Mouse (Mus musculus) hindbrain, embryonic 11.5 days (tissue): ENCODE results near the gene Ccdc170. TPM values are rescaled to one million over a fixed set of nuclear protein-coding genes. Genes with fewer than 3 reads are reported as not detected.
A peak's percentile ranks its signal among the peaks of the same experiment; 100 is the strongest.

Experiments
- ATAC-seq: fragments of 200-750 bp; cut with Nextera tagmentation; 2 replicates; pipeline ENCODE4 v1.8.0; 2017; ENCODE audit warnings: mild to moderate bottlenecking, moderate TSS enrichment, moderate library complexity; ENCODE audit not compliant: low FRiP score
- DNase-seq: peaks from one replicate; pipeline ENCODE4 v3.0.0-alpha.2; 2015; ENCODE audit warnings: low spot score
- H3K27ac ChIP-seq: fragments of 300-500 bp; sonication (generic); 2 replicates; pipeline ENCODE4 v1.5.1; 2014; ENCODE audit warnings: mild to moderate bottlenecking, low read depth, low read length
- H3K27me3 ChIP-seq: fragments of 300-500 bp; sonication (generic); 2 replicates; pipeline ENCODE4 v1.6.1; 2014; ENCODE audit warnings: mild to moderate bottlenecking, low read length, moderate library complexity, mixed read lengths; ENCODE audit not compliant: control insufficient read depth, insufficient read depth
- H3K36me3 ChIP-seq: fragments of 300-500 bp; sonication (generic); 2 replicates; pipeline ENCODE4 v1.6.1; 2014; ENCODE audit warnings: mild to moderate bottlenecking, low read length, moderate library complexity, mixed read lengths; ENCODE audit not compliant: control insufficient read depth, insufficient read depth
- H3K4me1 ChIP-seq: fragments of 300-500 bp; sonication (generic); replicated peaks from 2 replicates; pipeline ENCODE4 v1.6.1; 2014; ENCODE audit warnings: low read length, mixed read lengths; ENCODE audit not compliant: control insufficient read depth, insufficient read depth
- H3K4me2 ChIP-seq: fragments of 300-500 bp; sonication (generic); replicated peaks from 2 replicates; pipeline ENCODE4 v1.6.1; 2014; ENCODE audit warnings: mild to moderate bottlenecking, low read depth, low read length
- H3K4me3 ChIP-seq: fragments of 300-500 bp; sonication (generic); 2 replicates; pipeline ENCODE4 v1.5.1; 2014; ENCODE audit warnings: low read depth, low read length
- H3K9ac ChIP-seq: fragments of 300-500 bp; sonication (generic); 2 replicates; pipeline ENCODE4 v1.6.1; 2014; ENCODE audit warnings: low read depth, low read length
- H3K9me3 ChIP-seq: fragments of 300-500 bp; sonication (generic); 2 replicates; pipeline ENCODE4 v1.6.1; 2016; ENCODE audit warnings: low read length; ENCODE audit not compliant: control insufficient read depth
- WGBS: fragments of 180-500 bp; shearing (Covaris S2); extraction: QIAGEN DNeasy Blood & Tissue Kit; methylation state at CpG from one replicate; pipeline ENCODE4 v1.1.7; 2014; 5-methylcytosine and 5-hydroxymethylcytosine counted together
- polyA plus RNA-seq: library from polyadenylated mRNA; unstranded; fragments of >200 nt; fragmentation: Nextera tagmentation; extraction: Ambion mirVana; gene quantifications from 2 replicates; pipeline ENCODE4 v1.2.1, GENCODE M21; 2014

Ccdc170 gene
- polyA plus RNA-seq, 1 experiment from 2014 or later = 0.40 TPM

- no peak overlapping the region for H3K27ac ChIP-seq
- no peak overlapping the region for H3K4me2 ChIP-seq
- no peak overlapping the region for H3K4me3 ChIP-seq
- WGBS = 78% methylated on average over 9 of the region's 9 CpGs
- no peak for DNase-seq
- H3K9ac ChIP-seq = no peak overlapping the region
- no peaks in the 10 kb centered on the region for H3K27me3 ChIP-seq
- no peaks in the 10 kb centered on the region for H3K36me3 ChIP-seq
- H3K4me1 ChIP-seq = no peaks in the 10 kb centered on the region
- H3K9me3 ChIP-seq = no peaks in the 10 kb centered on the region
- no peak for ATAC-seq
Observed at GRCm38 (mm10) chr10:4530638-4531235, 48.4 kb downstream of the Ccdc170 start.

- H3K9ac ChIP-seq = no peak overlapping the region
Observed at GRCm38 (mm10) chr10:4531933-4532332, 49.6 kb downstream of the Ccdc170 start.

DNA sequence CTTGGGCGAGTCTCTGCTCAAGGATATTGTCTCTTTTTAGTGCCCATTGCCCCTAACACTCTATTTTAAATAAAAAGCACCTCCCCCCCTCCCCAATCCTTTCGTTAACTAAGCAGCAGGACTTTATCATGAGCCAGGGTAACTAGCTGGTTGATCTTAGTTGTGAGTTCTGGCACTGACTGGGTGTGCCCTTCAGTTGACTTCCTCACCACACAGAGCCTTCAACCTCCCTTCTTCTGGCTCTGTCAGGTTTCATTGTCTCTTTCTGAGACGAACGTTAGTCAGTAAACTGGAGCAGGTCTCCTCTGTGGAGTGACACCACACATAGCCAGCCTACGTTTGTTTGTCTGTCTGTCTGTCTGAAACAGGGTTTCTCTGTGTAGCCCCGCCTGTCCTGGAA, 50.4 kb downstream of the Ccdc170 start:
- Histone ChIP-seq H3K27ac (no peak overlapping the region), H3K4me1 (no peaks in the 10 kb centered on the region), H3K36me3 (no peaks in the 10 kb centered on the region), H3K9ac (no peak overlapping the region), H3K9me3 (no peaks in the 10 kb centered on the region), H3K4me2 (no peak overlapping the region), H3K27me3 (no peaks in the 10 kb centered on the region), H3K4me3 (no peak overlapping the region)
- no peak for DNase-seq
- ATAC-seq = no peak
- WGBS = 75% methylated on average over 6 of the region's 6 CpGs

More at GRCm38 (mm10) chr10:4531933-4532332, 49.6 kb downstream of the Ccdc170 start:
- ATAC-seq = no peak
- Histone ChIP-seq H3K4me2 (no peak overlapping the region), H3K4me1 (no peaks in the 10 kb centered on the region), H3K9me3 (no peaks in the 10 kb centered on the region), H3K27me3 (no peaks in the 10 kb centered on the region), H3K36me3 (no peaks in the 10 kb centered on the region), H3K27ac (no peak overlapping the region), H3K4me3 (no peak overlapping the region)
- WGBS = 75% methylated on average over 6 of the region's 6 CpGs
- DNase-seq = no peak

- H3K9ac ChIP-seq = no peak overlapping the region
- no peak for ATAC-seq
- H3K9me3 ChIP-seq = no peaks in the 10 kb centered on the region
- WGBS = 85% methylated on average over 11 of the region's 11 CpGs
- no peaks in the 10 kb centered on the region for H3K27me3 ChIP-seq
- no peak overlapping the region for H3K4me2 ChIP-seq
- H3K4me1 ChIP-seq = no peaks in the 10 kb centered on the region
- H3K36me3 ChIP-seq = no peaks in the 10 kb centered on the region
- no peak overlapping the region for H3K4me3 ChIP-seq
- no peak overlapping the region for H3K27ac ChIP-seq
- no peak for DNase-seq
Observed at GRCm38 (mm10) chr10:4533873-4534272, 51.6 kb downstream of the Ccdc170 start.

DNA sequence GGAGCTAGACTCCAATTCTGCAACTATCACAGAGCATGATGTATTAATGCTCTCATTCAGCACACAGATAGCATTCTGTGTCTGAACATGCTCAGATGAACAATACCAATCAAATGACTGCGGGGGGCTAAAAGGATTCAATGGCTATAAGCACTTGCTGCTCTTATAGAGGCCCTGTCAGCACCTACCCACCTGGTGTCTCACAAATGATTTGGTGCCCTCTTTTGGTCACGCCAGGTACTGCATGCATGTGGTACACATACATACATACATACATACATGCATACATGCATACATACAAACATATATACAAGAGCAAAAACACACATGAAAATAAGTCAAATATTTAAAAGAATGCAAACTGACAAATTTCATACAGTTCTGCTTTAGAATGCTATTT, 63.2 kb downstream of the Ccdc170 start:
- H3K36me3 ChIP-seq = no peaks in the 10 kb centered on the region
- no peaks in the 10 kb centered on the region for H3K27me3 ChIP-seq
- no peaks in the 10 kb centered on the region for H3K9me3 ChIP-seq
- ATAC-seq (no peak), DNase-seq (peak; percentile 15)
- H3K4me2 ChIP-seq = no peak overlapping the region
- H3K9ac ChIP-seq = no peak overlapping the region
- no peak overlapping the region for H3K4me3 ChIP-seq
- H3K27ac ChIP-seq = no peak overlapping the region
- WGBS = 90% methylated on average over 2 of the region's 2 CpGs
- H3K4me1 ChIP-seq = no peaks in the 10 kb centered on the region

- ATAC-seq = no peak
- no peaks in the 10 kb centered on the region for H3K27me3 ChIP-seq
- H3K4me1 ChIP-seq = no peaks in the 10 kb centered on the region
- no peak overlapping the region for H3K4me2 ChIP-seq
- no peak for DNase-seq
- H3K4me3 ChIP-seq = no peak overlapping the region
- no peak overlapping the region for H3K9ac ChIP-seq
- no peak overlapping the region for H3K27ac ChIP-seq
- 66% methylated on average over 9 of the region's 9 CpGs for WGBS
- no peaks in the 10 kb centered on the region for H3K36me3 ChIP-seq
- no peaks in the 10 kb centered on the region for H3K9me3 ChIP-seq
Observed at GRCm38 (mm10) chr10:4553442-4554119, 71.3 kb downstream of the Ccdc170 start.

- H3K36me3 ChIP-seq = no peaks in the 10 kb centered on the region
- no peak overlapping the region for H3K9ac ChIP-seq
- H3K4me3 ChIP-seq = no peak overlapping the region
- H3K4me1 ChIP-seq = no peaks in the 10 kb centered on the region
- no peak overlapping the region for H3K4me2 ChIP-seq
- no peak overlapping the region for H3K27ac ChIP-seq
- H3K27me3 ChIP-seq = no peaks in the 10 kb centered on the region
- no peak for ATAC-seq
- DNase-seq = no peak
- no peaks in the 10 kb centered on the region for H3K9me3 ChIP-seq
- WGBS = 86% methylated on average over 3 of the region's 3 CpGs
Observed at GRCm38 (mm10) chr10:4556842-4557377, 74.6 kb downstream of the Ccdc170 start.

- Histone ChIP-seq H3K4me1 (no peaks in the 10 kb centered on the region), H3K36me3 (no peaks in the 10 kb centered on the region), H3K4me2 (no peak overlapping the region), H3K9ac (no peak overlapping the region), H3K27ac (no peak overlapping the region), H3K4me3 (no peak overlapping the region), H3K27me3 (no peaks in the 10 kb centered on the region), H3K9me3 (no peaks in the 10 kb centered on the region)
- 42% methylated on average over 4 of the region's 4 CpGs for WGBS
- ATAC-seq (no peak), DNase-seq (no peak)
Observed at GRCm38 (mm10) chr10:4559132-4559531, 76.8 kb downstream of the Ccdc170 start.

GRCm38 (mm10) chr10:4565148-4565547, 82.8 kb downstream of the Ccdc170 start:
- Histone ChIP-seq H3K27ac (no peak overlapping the region), H3K4me2 (no peak overlapping the region), H3K4me3 (no peak overlapping the region), H3K4me1 (no peaks in the 10 kb centered on the region), H3K9ac (no peak overlapping the region), H3K9me3 (no peaks in the 10 kb centered on the region), H3K36me3 (no peaks in the 10 kb centered on the region), H3K27me3 (no peaks in the 10 kb centered on the region)
- 95% methylated on average over 1 of the region's 1 CpGs for WGBS
- DNase-seq (no peak), ATAC-seq (no peak)
